Mouse (Mus musculus) spleen, postnatal 10 days (tissue): ENCODE measurements around the gene Olfr490.

Source experiments
- DNase-seq, 2 experiments: peaks; one replicate each; pipeline ENCODE4 v3.0.0; 2021 to 2022; ENCODE audit warnings: low spot score in 2 of 2

Gene Olfr490

DNA sequence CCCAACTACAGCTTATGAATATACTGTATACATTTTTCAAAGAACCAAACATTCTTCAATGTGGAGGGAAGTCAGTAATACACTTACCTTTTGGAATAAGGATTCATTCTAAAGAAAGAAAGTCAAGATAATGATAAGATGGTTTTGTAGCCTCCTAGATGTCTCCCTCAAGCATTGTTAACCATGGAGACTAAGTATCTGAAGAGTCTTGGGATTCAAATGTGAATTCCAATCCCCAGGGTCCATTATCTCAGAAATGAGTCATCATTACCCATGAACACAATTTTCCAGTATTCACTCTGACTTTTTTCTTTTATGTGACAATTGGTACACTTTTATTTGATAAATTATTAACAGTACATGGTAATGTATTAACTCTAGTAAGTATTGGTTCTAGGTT, at the start of gene Olfr490:
Olfr490 (minus strand) TSS at position 101 of the 400 bp plus-strand sequence.
- DNase-seq: no peak

DNA sequence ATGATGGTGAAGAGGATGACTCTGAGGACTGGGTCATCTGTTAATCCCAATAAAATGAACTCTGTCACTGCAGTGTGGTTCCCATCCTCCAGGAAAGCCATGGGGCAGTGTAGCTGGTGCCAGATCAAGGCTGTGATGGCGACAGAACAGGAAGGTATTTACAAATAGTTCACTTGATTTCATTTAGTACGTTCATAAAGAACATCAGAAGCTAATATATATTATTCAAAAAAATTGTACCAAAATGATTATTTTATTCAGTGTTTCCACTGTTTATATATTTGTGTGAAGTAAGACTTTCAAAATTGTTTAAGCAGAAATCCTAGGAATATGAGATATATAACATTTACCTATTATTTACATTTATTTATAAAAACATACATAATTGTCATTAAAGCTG, 34.8 kb upstream of the Olfr490 start, which contains the start of gene Olfr492:
Olfr492 (minus strand) TSS at position 101 of the 400 bp plus-strand sequence.
- DNase-seq: no peak

DNA sequence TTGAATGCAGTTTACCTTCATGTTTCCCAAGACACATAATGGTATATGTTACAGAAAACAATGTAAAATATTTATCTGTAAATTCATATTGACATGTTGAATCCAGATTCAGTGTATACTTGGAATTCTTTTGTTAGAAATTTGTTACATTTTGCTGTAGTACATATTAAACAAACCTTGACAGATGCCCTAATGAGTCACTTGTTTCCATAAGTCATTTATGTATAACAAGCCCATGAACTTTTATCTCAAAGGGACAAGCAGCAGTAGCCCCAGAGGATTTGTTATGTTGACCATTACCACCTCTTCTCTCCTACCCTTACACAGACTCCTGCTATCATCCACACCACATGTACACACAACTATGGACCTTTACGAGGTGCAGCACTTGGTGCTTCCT, 24.4 kb upstream of the Olfr490 start, which contains the start of gene Olfr491:
Olfr491 (plus strand) TSS at position 301 of the 400 bp plus-strand sequence.
- DNase-seq: no peak

DNA sequence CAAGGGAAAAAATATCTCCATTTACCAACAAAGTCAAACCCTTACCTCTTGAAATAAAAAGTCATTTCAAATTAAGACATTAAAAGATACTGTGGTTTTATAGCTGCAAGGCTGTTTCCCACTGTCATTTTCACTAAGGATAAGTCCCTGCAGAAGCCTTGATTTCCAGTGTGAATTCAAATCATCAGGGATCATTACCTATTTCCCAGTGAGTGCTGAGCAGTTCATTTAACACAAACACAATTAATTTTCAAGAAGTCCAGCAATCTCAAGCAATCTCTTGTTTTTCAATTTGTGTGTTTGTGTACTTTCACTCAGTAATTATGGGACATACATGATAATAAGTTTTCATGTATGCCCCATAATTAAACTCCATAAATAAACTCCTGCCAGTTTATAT, 30.5 kb downstream of the Olfr490 start, which contains the start of gene Olfr488:
Olfr488 (minus strand) TSS at position 101 of the 400 bp plus-strand sequence.
- DNase-seq: no peak
